Mouse (Mus musculus): ENCODE measurements around the gene Tsacc.

The Tsacc gene

GRCm38 (mm10) chr3:88237556-88238194 lies 59.1 kb downstream of the Tsacc start:
- DNase-seq, result peak in 1 of 2 experiments; percentile 57

GRCm38 (mm10) chr3:88237161-88237555 lies 59.6 kb downstream of the Tsacc start:
- DNase-seq, result no peak

GRCm38 (mm10) chr3:88235616-88236015 lies 61.2 kb downstream of the Tsacc start:
- DNase-seq, result no peak

GRCm38 (mm10) chr3:88235216-88235615 lies 61.6 kb downstream of the Tsacc start:
- DNase-seq, result peak; percentile 64 to 65

- DNase-seq, result peak in 1 of 2 experiments; percentile 34
These were observed 62.8 kb downstream of the Tsacc start for GRCm38 (mm10) chr3:88234041-88234440.

- no peak for DNase-seq
These were observed 63.7 kb downstream of the Tsacc start for GRCm38 (mm10) chr3:88232851-88233649.
